Mouse (Mus musculus) C2C12 (cell line): ENCODE measurements around the gene Supt3. TPM values are rescaled to one million over a fixed set of nuclear protein-coding genes. Genes with fewer than 3 reads are reported as not detected.

Source experiments
- H3K27me3 ChIP-seq: one replicate; pipeline ENCODE4 v1.6.1; 2011; ENCODE audit not compliant: control insufficient read depth, insufficient read depth, insufficient read length
- H3K36me3 ChIP-seq: one replicate; pipeline ENCODE4 v1.6.1; 2011; ENCODE audit not compliant: control insufficient read depth, insufficient read depth
- H3K4me3 ChIP-seq: one replicate; pipeline ENCODE4 v1.5.1; 2011; ENCODE audit warnings: mild to moderate bottlenecking, control low read depth; ENCODE audit not compliant: poor library complexity, insufficient read depth, severe bottlenecking
- H3K79me2 ChIP-seq: one replicate; pipeline ENCODE4 v1.6.1; 2011; ENCODE audit not compliant: control insufficient read depth, insufficient read depth
- H3K79me3 ChIP-seq: one replicate; pipeline ENCODE4 v1.6.1; 2011; ENCODE audit warnings: low read depth, control low read depth
- H3ac ChIP-seq: one replicate; pipeline ENCODE3; 2011; ENCODE audit warnings: low read depth; ENCODE audit not compliant: control insufficient read depth, insufficient read length
- CEBPB ChIP-seq: IDR thresholded peaks from one replicate; pipeline ENCODE4 v1.6.1; 2011; ENCODE audit warnings: low read depth, mild to moderate bottlenecking, control low read depth, moderate library complexity
- CTCF ChIP-seq: IDR thresholded peaks from one replicate; pipeline ENCODE4 v1.5.1; 2011; ENCODE audit not compliant: control insufficient read depth, insufficient read depth, insufficient read length
- FOSL1 ChIP-seq: IDR thresholded peaks from one replicate; pipeline ENCODE4 v1.8.0; 2011; ENCODE audit warnings: mild to moderate bottlenecking, low read length; ENCODE audit not compliant: poor library complexity, insufficient read depth, severe bottlenecking
- MAX ChIP-seq: IDR thresholded peaks from one replicate; pipeline ENCODE4 v1.6.1; 2011; ENCODE audit warnings: mild to moderate bottlenecking, control low read depth
- MYOD1 ChIP-seq: IDR thresholded peaks from one replicate; pipeline ENCODE4 v1.6.1; 2011; ENCODE audit warnings: low read depth; ENCODE audit not compliant: control insufficient read depth, insufficient read length
- MYOG ChIP-seq: IDR thresholded peaks from one replicate; pipeline ENCODE4 v1.6.1; 2011; ENCODE audit not compliant: control insufficient read depth, insufficient read length; ENCODE audit errors: extremely low read depth
- USF1 ChIP-seq: IDR thresholded peaks from one replicate; pipeline ENCODE4 v1.6.1; 2011; ENCODE audit warnings: low read depth, mild to moderate bottlenecking, control low read depth, moderate library complexity
- polyA plus RNA-seq: library from polyadenylated mRNA; unstranded; fragments of >200 nt; fragmentation: generic; extraction: Trizol; gene quantifications from one replicate; pipeline ENCODE4 v1.2.1, GENCODE M21; 2012; ENCODE audit warnings: missing spikeins

Supt3 gene
- polyA plus RNA-seq, 1 experiment = 18.1 TPM

- peaks cover 26% of the 10 kb centered on the region for H3K36me3 ChIP-seq
- TF ChIP-seq USF1 (no peak), MYOG (no peak), CTCF (no peak), MAX (no peak), CEBPB (no peak), FOSL1 (no peak), MYOD1 (no peak)
- no peak overlapping the region for H3K4me3 ChIP-seq
- peaks cover 7% of the 10 kb centered on the region for H3K79me3 ChIP-seq
- H3ac ChIP-seq = no peak overlapping the region
- peaks cover 28% of the 10 kb centered on the region for H3K79me2 ChIP-seq
- no peaks in the 10 kb centered on the region for H3K27me3 ChIP-seq
These were observed 31.6 kb upstream of the Supt3 start for GRCm38 (mm10) chr17:44745378-44745777.

- TF ChIP-seq USF1 (no peak), MYOD1 (no peak), CEBPB (no peak), MAX (no peak), FOSL1 (no peak), CTCF (no peak), MYOG (no peak)
- Histone ChIP-seq H3K79me3 (no peaks in the 10 kb centered on the region), H3ac (no peak overlapping the region), H3K79me2 (no peaks in the 10 kb centered on the region), H3K4me3 (no peak overlapping the region), H3K36me3 (no peaks in the 10 kb centered on the region), H3K27me3 (no peaks in the 10 kb centered on the region)
These were observed 10.6 kb upstream of the Supt3 start for GRCm38 (mm10) chr17:44766318-44766717.

- Histone ChIP-seq H3K4me3 (no peak overlapping the region), H3ac (no peak overlapping the region), H3K36me3 (no peaks in the 10 kb centered on the region), H3K27me3 (no peaks in the 10 kb centered on the region), H3K79me3 (no peaks in the 10 kb centered on the region), H3K79me2 (no peaks in the 10 kb centered on the region)
- TF ChIP-seq CTCF (no peak), USF1 (no peak), MAX (peak; percentile 14), MYOG (no peak), MYOD1 (peak; percentile 47), FOSL1 (no peak), CEBPB (no peak)
These were observed 10.0 kb upstream of the Supt3 start for GRCm38 (mm10) chr17:44766975-44767374.

- no peak overlapping the region for H3ac ChIP-seq
- no peak overlapping the region for H3K4me3 ChIP-seq
- no peak for TF ChIP-seq MYOD1
- TF ChIP-seq USF1 = no peak
- TF ChIP-seq MAX = no peak
- peak; percentile 15 for TF ChIP-seq FOSL1
- H3K79me2 ChIP-seq = no peaks in the 10 kb centered on the region
- no peaks in the 10 kb centered on the region for H3K36me3 ChIP-seq
- no peaks in the 10 kb centered on the region for H3K79me3 ChIP-seq
- no peaks in the 10 kb centered on the region for H3K27me3 ChIP-seq
These were observed 9.6 kb upstream of the Supt3 start for GRCm38 (mm10) chr17:44767375-44767774.

- TF ChIP-seq USF1 (no peak), MAX (no peak), MYOG (no peak), CTCF (no peak), FOSL1 (no peak), CEBPB (no peak), MYOD1 (no peak)
- no peak overlapping the region for H3ac ChIP-seq
- H3K79me3 ChIP-seq = no peaks in the 10 kb centered on the region
- H3K4me3 ChIP-seq = no peak overlapping the region
- H3K36me3 ChIP-seq = no peaks in the 10 kb centered on the region
- H3K27me3 ChIP-seq = no peaks in the 10 kb centered on the region
- no peaks in the 10 kb centered on the region for H3K79me2 ChIP-seq
These were observed 8.4 kb upstream of the Supt3 start for GRCm38 (mm10) chr17:44768522-44768921.

GRCm38 (mm10) chr17:44770871-44771270, 6.1 kb upstream of the Supt3 start:
- Histone ChIP-seq H3K79me2 (no peaks in the 10 kb centered on the region), H3K36me3 (no peaks in the 10 kb centered on the region)
- peak; percentile 87 for TF ChIP-seq FOSL1
- TF ChIP-seq CTCF = no peak

More at GRCm38 (mm10) chr17:44770871-44771270, 6.1 kb upstream of the Supt3 start:
- no peak overlapping the region for H3K4me3 ChIP-seq
- no peaks in the 10 kb centered on the region for H3K79me3 ChIP-seq
- H3K27me3 ChIP-seq = no peaks in the 10 kb centered on the region
- H3ac ChIP-seq = no peak overlapping the region
